Mouse (Mus musculus) kidney, adult 2 months (tissue): ENCODE measurements around the gene Gon7.

Source experiments
- CTCF ChIP-seq: fragments of 200-500 bp; conservative IDR thresholded peaks from 2 replicates; pipeline ENCODE4 v1.5.1; 2011; ENCODE audit warnings: low read depth, mild to moderate bottlenecking, control low read depth, low read length, moderate library complexity, mixed read lengths; ENCODE audit not compliant: insufficient read depth, insufficient read length
- POLR2A ChIP-seq: fragments of 200-500 bp; IDR thresholded peaks from one replicate; pipeline ENCODE4 v1.6.1; 2011; ENCODE audit warnings: low read depth, low read length, control low read depth

DNA sequence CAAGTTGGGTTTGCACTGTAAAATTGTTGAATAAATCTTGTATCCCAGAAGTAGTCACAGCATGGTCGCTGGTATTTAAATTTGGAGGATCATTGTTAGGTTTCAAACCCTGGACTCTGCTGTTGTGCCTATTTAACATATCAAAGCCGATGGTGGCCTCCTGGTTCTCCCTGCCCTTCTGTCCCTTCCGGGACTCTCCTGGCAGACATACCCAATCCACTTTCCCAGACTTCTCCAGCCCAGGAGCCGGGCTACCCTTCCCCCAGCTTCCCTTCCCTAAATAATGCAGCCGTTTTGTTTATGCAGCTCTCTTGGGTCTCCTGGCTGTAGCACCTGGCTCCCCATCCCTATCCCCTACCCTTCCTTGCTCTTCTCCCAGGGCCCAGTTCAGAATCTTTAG is 1.3 kb upstream of the Gon7 start:
- TF ChIP-seq POLR2A = no peak
- no peak for TF ChIP-seq CTCF
